8 mouse cellular contexts compared by ENCODE assay signal in genomic region chr5:137289591-137290365, GRCm38 (mm10). TPM values are rescaled to one million over a fixed set of nuclear protein-coding genes. Genes with fewer than 3 reads are reported as not detected.
DNase-seq lines count a peak whose midpoint lies in the region; ATAC-seq and TF ChIP-seq lines count a peak whose summit lies in the region.

No protein-coding gene starts in this region.

- peak overlapping the region; percentile 97 for H3K4me2 ChIP-seq in forebrain, embryonic 15.5 days (replicated peaks)

- H3K27me3 ChIP-seq in G1E (ENCODE audit: insufficient read depth, low read length) = peaks cover 15% of the 10 kb centered on the region
- H3K27me3 ChIP-seq in forebrain, embryonic 15.5 days = peaks cover 27% of the 10 kb centered on the region

- H3K36me3 ChIP-seq in G1E (replicated peaks) = peaks cover 20% of the 10 kb centered on the region
- H3K36me3 ChIP-seq in forebrain, embryonic 15.5 days = no peaks in the 10 kb centered on the region

- peak; percentile 67 for ATAC-seq in G1E (ENCODE audit: extremely low read depth, insufficient number of reproducible peaks, low FRiP score, poor library complexity, severe bottlenecking)
- no peak for ATAC-seq in forebrain, embryonic 15.5 days (replicated peaks)
- peak; percentile 58 for ATAC-seq in megakaryocyte-erythroid progenitor cell, adult 5-6 weeks (replicated peaks; ENCODE audit: low FRiP score, low TSS enrichment, poor library complexity, severe bottlenecking)
- ATAC-seq in activated CD4-positive, CD25-positive, alpha-beta regulatory T cell, adult 4 months = no peak

- no peak overlapping the region for H3K9ac ChIP-seq in forebrain, embryonic 15.5 days (replicated peaks)

- no peak overlapping the region for H3K27ac ChIP-seq in forebrain, embryonic 15.5 days (replicated peaks)

- no peak for TF ChIP-seq CTCF in G1E (IDR thresholded peaks at IDR 0.05; ENCODE audit: low read depth, low read length)

- peak; percentile 29 for DNase-seq in cerebellum, adult 11 months
- no peak for DNase-seq in cerebellum, postnatal 25 days
- peak; percentile 85 for DNase-seq in G1E (ENCODE audit: low spot score)
- no peak for DNase-seq in urinary bladder, postnatal 36 days (ENCODE audit: low spot score in 2 of 2)
- DNase-seq in frontal cortex, postnatal 14 days (ENCODE audit: low spot score in 2 of 2) = no peak

- H3K4me3 ChIP-seq in G1E (ENCODE audit: low read depth, low read length) = peak overlapping the region; percentile 78
- H3K4me3 ChIP-seq in forebrain, embryonic 15.5 days = peak overlapping the region; percentile 53

- WGBS in forebrain, embryonic 15.5 days = 61% methylated on average over 13 of the region's 13 CpGs

- H3K4me1 ChIP-seq in G1E (ENCODE audit: insufficient read depth, low read depth, low read length) = peaks cover 84% of the 10 kb centered on the region
- H3K4me1 ChIP-seq in forebrain, embryonic 15.5 days = peaks cover 39% of the 10 kb centered on the region

- no peaks in the 10 kb centered on the region for H3K9me3 ChIP-seq in G1E (replicated peaks)
- H3K9me3 ChIP-seq in forebrain, embryonic 15.5 days = no peaks in the 10 kb centered on the region

RNA-seq across cellular contexts. Expression of gene Ache, which starts 2.5 kb away (rescaled TPM):
- total RNA-seq in G1E (2014; fragmentation: Nextera tagmentation) (62.7 and 168 TPM in 2 replicates), G1E (2017) (7.4 and 7.8 TPM in 2 replicates)
- polyA plus RNA-seq in G1E (2012) = 36.5 and 46.4 TPM in 2 replicates
- polyA plus RNA-seq in forebrain, embryonic 15.5 days (2015; fragmentation: Nextera tagmentation; extraction: Ambion mirVana) = 7.7 and 11.2 TPM in 2 replicates
- total RNA-seq in megakaryocyte-erythroid progenitor cell, adult 5-6 weeks (2014; fragmentation: Nextera tagmentation) = 20.4 and 22.8 TPM in 2 replicates
- 3.0 and 6.4 TPM in 2 replicates for total RNA-seq in megakaryocyte-erythroid progenitor cell, adult 5-6 weeks (2017)
- polyA plus RNA-seq in activated CD4-positive, CD25-positive, alpha-beta regulatory T cell, adult 4 months (2017; shearing (Covaris generic)) = not detected

RNA-seq across cellular contexts. Expression of gene Ufsp1, which starts 4.7 kb away (rescaled TPM):
- 17.9 and 24.7 TPM in 2 replicates for total RNA-seq in G1E (2014; fragmentation: Nextera tagmentation)
- total RNA-seq in G1E (2017) = 11.7 and 13.8 TPM in 2 replicates
- polyA plus RNA-seq in G1E (2012) = 29.7 and 29.9 TPM in 2 replicates
- 8.4 and 9.4 TPM in 2 replicates for polyA plus RNA-seq in forebrain, embryonic 15.5 days (2015; fragmentation: Nextera tagmentation; extraction: Ambion mirVana)
- 9.0 and 11.4 TPM in 2 replicates for total RNA-seq in megakaryocyte-erythroid progenitor cell, adult 5-6 weeks (2014; fragmentation: Nextera tagmentation)
- 5.2 and 6.0 TPM in 2 replicates for total RNA-seq in megakaryocyte-erythroid progenitor cell, adult 5-6 weeks (2017)
- 1 to 10 TPM in 1 of 2 experiments, not detected in 1; 1.7 TPM for polyA plus RNA-seq in activated CD4-positive, CD25-positive, alpha-beta regulatory T cell, adult 4 months (2017; shearing (Covaris generic))

RNA-seq across cellular contexts. Expression of gene Srrt, which starts 17.7 kb away (rescaled TPM):
- total RNA-seq in G1E (2014; fragmentation: Nextera tagmentation) (167 and 243 TPM in 2 replicates), G1E (2017) (185 and 189 TPM in 2 replicates)
- polyA plus RNA-seq in G1E (2012) = 329 and 331 TPM in 2 replicates
- 118 and 129 TPM in 2 replicates for polyA plus RNA-seq in forebrain, embryonic 15.5 days (2015; fragmentation: Nextera tagmentation; extraction: Ambion mirVana)
- 308 and 381 TPM in 2 replicates for total RNA-seq in megakaryocyte-erythroid progenitor cell, adult 5-6 weeks (2014; fragmentation: Nextera tagmentation)
- 409 and 443 TPM in 2 replicates for total RNA-seq in megakaryocyte-erythroid progenitor cell, adult 5-6 weeks (2017)
- polyA plus RNA-seq in activated CD4-positive, CD25-positive, alpha-beta regulatory T cell, adult 4 months (2017; shearing (Covaris generic)) = 10 to 100 TPM; 65.0 to 75.8 TPM

RNA-seq across cellular contexts. Expression of gene Trip6, which starts 24.4 kb away (rescaled TPM):
- total RNA-seq in G1E (2014; fragmentation: Nextera tagmentation) (21.7 and 25.5 TPM in 2 replicates), G1E (2017) (4.6 and 8.8 TPM in 2 replicates)
- 57.8 and 77.7 TPM in 2 replicates for polyA plus RNA-seq in G1E (2012)
- 19.1 and 21.1 TPM in 2 replicates for polyA plus RNA-seq in forebrain, embryonic 15.5 days (2015; fragmentation: Nextera tagmentation; extraction: Ambion mirVana)
- 21.8 and 27.9 TPM in 2 replicates for total RNA-seq in megakaryocyte-erythroid progenitor cell, adult 5-6 weeks (2014; fragmentation: Nextera tagmentation)
- total RNA-seq in megakaryocyte-erythroid progenitor cell, adult 5-6 weeks (2017) = 19.6 and 29.9 TPM in 2 replicates
- polyA plus RNA-seq in activated CD4-positive, CD25-positive, alpha-beta regulatory T cell, adult 4 months (2017; shearing (Covaris generic)) = 1 to 10 TPM; 1.3 to 1.5 TPM

RNA-seq across cellular contexts. Expression of gene Slc12a9, which starts 43.6 kb away (rescaled TPM):
- total RNA-seq in G1E (2014; fragmentation: Nextera tagmentation) = 5.9 and 8.1 TPM in 2 replicates
- total RNA-seq in G1E (2017) = 2.3 and 3.1 TPM in 2 replicates
- 4.1 and 5.3 TPM in 2 replicates for polyA plus RNA-seq in G1E (2012)
- polyA plus RNA-seq in forebrain, embryonic 15.5 days (2015; fragmentation: Nextera tagmentation; extraction: Ambion mirVana) = 20.1 and 23.1 TPM in 2 replicates
- total RNA-seq in megakaryocyte-erythroid progenitor cell, adult 5-6 weeks (2014; fragmentation: Nextera tagmentation) = 2.2 and 3.0 TPM in 2 replicates
- total RNA-seq in megakaryocyte-erythroid progenitor cell, adult 5-6 weeks (2017) = 1.1 and 3.3 TPM in 2 replicates
- polyA plus RNA-seq in activated CD4-positive, CD25-positive, alpha-beta regulatory T cell, adult 4 months (2017; shearing (Covaris generic)) = 10 to 100 TPM in 1 of 2 experiments, 1 to 10 TPM in 1; 7.8 to 10.1 TPM

Comparison
In these comparisons a context has a peak if more than half of its experiments do, and no peak if none do; other contexts are left out.
1. DNase-seq: peak in cerebellum, adult 11 months (single experiment) and G1E (single experiment); none in cerebellum, postnatal 25 days (0 of 2), urinary bladder, postnatal 36 days (0 of 2) and frontal cortex, postnatal 14 days (0 of 2).
2. ATAC-seq: peak in G1E (single experiment) and megakaryocyte-erythroid progenitor cell, adult 5-6 weeks (single experiment); none in forebrain, embryonic 15.5 days (single experiment) and activated CD4-positive, CD25-positive, alpha-beta regulatory T cell, adult 4 months (single experiment).